Mouse (Mus musculus): ENCODE measurements around the gene Kcnd2. TPM values are rescaled to one million over a fixed set of nuclear protein-coding genes. Genes with fewer than 3 reads are reported as not detected.

Kcnd2 gene
- total RNA-seq, 2 experiments from 2014 or later, result 0.19 to 0.20 TPM

GRCm38 (mm10) chr6:21692861-21693350 lies 477.6 kb downstream of the Kcnd2 start:
- DNase-seq, result no peak

- no peak for DNase-seq
Observed at GRCm38 (mm10) chr6:21697641-21698040, 482.3 kb downstream of the Kcnd2 start.

GRCm38 (mm10) chr6:21701131-21701530 lies 485.8 kb downstream of the Kcnd2 start:
- no peak for DNase-seq

- no peak for DNase-seq
Observed at GRCm38 (mm10) chr6:21709228-21709627, 493.9 kb downstream of the Kcnd2 start.

GRCm38 (mm10) chr6:21719121-21719520 lies 503.8 kb downstream of the Kcnd2 start:
- DNase-seq, result no peak

- DNase-seq, result no peak
Observed at GRCm38 (mm10) chr6:21722238-21722637, 506.9 kb downstream of the Kcnd2 start.

GRCm38 (mm10) chr6:21740606-21741005 lies 525.3 kb downstream of the Kcnd2 start:
- no peak for DNase-seq

GRCm38 (mm10) chr6:21744615-21745266 lies 529.4 kb downstream of the Kcnd2 start:
- no peak for DNase-seq

GRCm38 (mm10) chr6:21747536-21747935 lies 532.2 kb downstream of the Kcnd2 start:
- no peak for DNase-seq

- no peak for DNase-seq
Observed at GRCm38 (mm10) chr6:21767787-21768221, 552.5 kb downstream of the Kcnd2 start.

- DNase-seq, result no peak
Observed at GRCm38 (mm10) chr6:21768745-21769446, 553.6 kb downstream of the Kcnd2 start.

GRCm38 (mm10) chr6:21769447-21769809 lies 554.1 kb downstream of the Kcnd2 start:
- no peak for DNase-seq

GRCm38 (mm10) chr6:21774213-21774916 lies 559.1 kb downstream of the Kcnd2 start:
- no peak for DNase-seq

All from gastrocnemius, postnatal 10 days (tissue).